Mouse (Mus musculus) intestine, embryonic 14.5 days (tissue): Measurements from ENCODE around the gene Map2k3. TPM values are rescaled to one million over a fixed set of nuclear protein-coding genes. Genes with fewer than 3 reads are reported as not detected.

Experiments
- ATAC-seq: fragments of 200-750 bp; cut with Nextera tagmentation; replicated peaks from 2 replicates; pipeline ENCODE4 v1.8.0; 2017; ENCODE audit warnings: low read depth, moderate number of reproducible peaks, moderate TSS enrichment, moderate library complexity; ENCODE audit not compliant: low FRiP score, low TSS enrichment
- DNase-seq: peaks from one replicate; pipeline ENCODE4 v3.0.0-alpha.2; 2018; ENCODE audit warnings: low spot score
- H3K27ac ChIP-seq: fragments of 300-500 bp; sonication (generic); 2 replicates; pipeline ENCODE4 v1.5.1; 2014; ENCODE audit warnings: low read depth, mild to moderate bottlenecking, control low read depth
- H3K27me3 ChIP-seq: fragments of 300-500 bp; sonication (generic); replicated peaks from 2 replicates; pipeline ENCODE4 v1.6.1; 2014; ENCODE audit warnings: low read length, control low read depth; ENCODE audit not compliant: control insufficient read depth, insufficient read depth
- H3K36me3 ChIP-seq: fragments of 300-500 bp; sonication (generic); 2 replicates; pipeline ENCODE4 v1.6.1; 2014; ENCODE audit warnings: low read length, control low read depth; ENCODE audit not compliant: control insufficient read depth, insufficient read depth
- H3K4me1 ChIP-seq: fragments of 300-500 bp; sonication (generic); replicated peaks from 2 replicates; pipeline ENCODE4 v1.6.1; 2014; ENCODE audit warnings: low read length, control low read depth, mixed read lengths; ENCODE audit not compliant: control insufficient read depth, insufficient read depth
- H3K4me2 ChIP-seq: fragments of 300-500 bp; sonication (generic); 2 replicates; pipeline ENCODE4 v1.6.1; 2014; ENCODE audit warnings: low read length
- H3K4me3 ChIP-seq: fragments of 300-500 bp; sonication (generic); 2 replicates; pipeline ENCODE4 v1.5.1; 2014; ENCODE audit warnings: low read depth, low read length, control low read depth, mixed read lengths
- H3K9ac ChIP-seq: fragments of 300-500 bp; sonication (generic); 2 replicates; pipeline ENCODE4 v1.6.1; 2014; ENCODE audit warnings: mild to moderate bottlenecking, low read length
- H3K9me3 ChIP-seq: fragments of 300-500 bp; sonication (generic); 2 replicates; pipeline ENCODE4 v1.6.1; 2016; ENCODE audit warnings: low read length, control low read depth; ENCODE audit not compliant: control insufficient read depth
- WGBS: fragments of 180-500 bp; shearing (Covaris S2); extraction: QIAGEN DNeasy Blood & Tissue Kit; methylation state at CpG from one replicate; pipeline ENCODE4 v1.1.7; 2014; 5-methylcytosine and 5-hydroxymethylcytosine counted together
- polyA plus RNA-seq: library from polyadenylated mRNA; unstranded; fragments of >200 nt; fragmentation: Nextera tagmentation; extraction: Ambion mirVana; gene quantifications from 2 replicates; pipeline ENCODE4 v1.2.1, GENCODE M21; 2014

The Map2k3 gene
- polyA plus RNA-seq, 1 experiment from 2014 or later: 94.5 TPM

DNA sequence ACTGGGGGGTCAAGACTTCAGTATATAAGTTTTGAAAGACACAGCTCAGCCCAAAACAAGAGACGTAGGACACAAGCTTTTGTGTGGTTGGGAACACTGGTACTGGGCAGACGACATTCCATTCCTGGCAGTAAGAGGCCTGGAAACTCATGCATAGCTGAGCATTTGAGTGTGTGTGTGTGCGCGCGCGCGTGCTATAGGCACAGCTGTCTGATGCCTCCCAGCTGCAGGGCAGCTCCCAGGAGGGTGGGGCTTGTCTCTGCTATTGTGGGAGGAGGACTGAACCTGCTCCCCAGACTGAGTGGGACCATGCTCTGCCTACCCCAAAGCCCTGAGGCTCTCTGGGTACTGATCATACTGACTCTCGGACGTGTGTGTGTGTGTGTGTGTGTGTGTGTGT is 9.5 kb downstream of the Map2k3 start:
- peaks cover 13% of the 10 kb centered on the region; the same call in 1 of the 2 replicates for H3K4me1 ChIP-seq
- H3K9me3 ChIP-seq: no peaks in the 10 kb centered on the region
- no peaks in the 10 kb centered on the region for H3K27me3 ChIP-seq
- no peak overlapping the region for H3K4me2 ChIP-seq
- H3K4me3 ChIP-seq: no peak overlapping the region
- 31% methylated on average over 9 of the region's 9 CpGs for WGBS
- ATAC-seq (peak; percentile 68), DNase-seq (peak; percentile 63)
- H3K27ac ChIP-seq: no peak overlapping the region
- H3K36me3 ChIP-seq: peaks cover 42% of the 10 kb centered on the region
- H3K9ac ChIP-seq: no peak overlapping the region

DNA sequence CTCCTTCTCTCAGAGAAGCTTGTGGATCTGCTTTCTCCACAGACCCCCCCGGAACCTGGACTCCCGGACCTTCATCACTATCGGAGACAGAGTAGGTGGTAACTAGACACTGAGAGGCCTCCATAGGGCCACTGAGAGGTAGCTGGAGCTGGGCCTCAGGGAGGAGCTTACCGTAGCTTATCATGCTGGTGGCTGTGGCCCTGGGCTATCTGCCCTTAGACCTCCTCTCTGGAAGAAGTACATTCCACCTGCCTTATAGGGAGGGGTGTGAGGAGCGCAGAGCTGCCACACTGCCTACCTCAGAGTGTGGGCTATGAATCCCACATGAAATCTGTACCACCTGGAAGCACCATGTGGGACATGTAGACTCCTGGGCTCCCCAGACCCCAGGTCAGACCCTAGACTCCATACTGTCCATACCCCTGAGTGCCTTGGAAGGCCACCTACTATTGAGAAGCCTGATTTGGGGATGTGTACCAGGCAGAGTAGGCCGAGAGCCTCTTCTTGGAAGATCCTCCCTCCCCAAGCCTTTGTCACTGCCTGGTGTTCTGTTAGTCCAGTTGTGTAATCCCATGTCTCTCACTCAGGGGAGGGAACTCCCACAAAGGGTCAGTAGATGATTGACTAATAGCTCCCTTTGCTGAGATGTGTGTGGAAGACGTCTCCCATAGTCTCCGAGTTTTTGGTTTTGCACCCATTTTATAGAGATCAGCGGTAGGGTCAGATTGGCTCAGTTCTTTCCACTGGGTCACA is 10.6 kb downstream of the Map2k3 start:
- H3K9ac ChIP-seq: no peak overlapping the region
- no peaks in the 10 kb centered on the region for H3K9me3 ChIP-seq

DNA sequence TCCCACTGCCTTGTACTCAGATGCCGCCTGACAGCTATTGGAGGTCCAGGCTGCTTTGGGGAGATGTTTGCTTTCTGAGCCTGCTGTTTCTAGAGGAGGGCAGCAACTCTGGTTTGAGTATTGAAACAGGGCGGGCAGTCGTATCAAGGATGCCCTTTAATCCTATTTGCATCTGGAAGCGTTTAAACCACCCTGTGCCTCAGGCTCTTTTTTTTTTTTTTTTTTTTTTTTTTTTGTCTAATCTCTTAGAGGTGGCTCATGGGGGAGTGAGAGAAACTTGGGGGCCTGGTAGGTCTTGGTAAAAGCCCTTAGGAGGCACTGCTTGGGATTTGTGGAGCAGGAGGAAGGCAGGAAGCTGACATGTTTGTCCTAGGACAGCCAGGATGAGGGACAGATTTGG is 13.2 kb downstream of the Map2k3 start:
- no peaks in the 10 kb centered on the region for H3K27me3 ChIP-seq
- WGBS: 74% methylated on average over 4 of the region's 4 CpGs
- peaks cover 13% of the 10 kb centered on the region; the same call in 1 of the 2 replicates for H3K4me1 ChIP-seq
- no peak overlapping the region for H3K9ac ChIP-seq
- no peak overlapping the region for H3K27ac ChIP-seq
- DNase-seq (no peak), ATAC-seq (no peak)
- peaks cover 77% of the 10 kb centered on the region for H3K36me3 ChIP-seq
- no peaks in the 10 kb centered on the region for H3K9me3 ChIP-seq
- no peak overlapping the region for H3K4me3 ChIP-seq
- no peak overlapping the region for H3K4me2 ChIP-seq

More for the DNA sequence above, 10.6 kb downstream of the Map2k3 start:
- ATAC-seq (no peak), DNase-seq (no peak)
- Histone ChIP-seq H3K4me3 (no peak overlapping the region), H3K27ac (no peak overlapping the region), H3K4me1 (peaks cover 13% of the 10 kb centered on the region; the same call in 1 of the 2 replicates), H3K27me3 (no peaks in the 10 kb centered on the region), H3K36me3 (peaks cover 53% of the 10 kb centered on the region), H3K4me2 (no peak overlapping the region)
- WGBS: 90% methylated on average over 9 of the region's 9 CpGs

- Histone ChIP-seq H3K9ac (no peak overlapping the region), H3K4me2 (no peak overlapping the region), H3K4me3 (no peak overlapping the region), H3K4me1 (0 out of 2 replicates have a peak, but pooled peaks cover 3% of the 10 kb centered on the region), H3K27ac (no peak overlapping the region), H3K27me3 (no peaks in the 10 kb centered on the region), H3K9me3 (no peaks in the 10 kb centered on the region), H3K36me3 (peaks cover 55% of the 10 kb centered on the region)
- DNase-seq (no peak), ATAC-seq (no peak)
- 94% methylated on average over 5 of the region's 5 CpGs for WGBS
These were observed 20.1 kb downstream of the Map2k3 start for GRCm38 (mm10) chr11:60951896-60952295.

DNA sequence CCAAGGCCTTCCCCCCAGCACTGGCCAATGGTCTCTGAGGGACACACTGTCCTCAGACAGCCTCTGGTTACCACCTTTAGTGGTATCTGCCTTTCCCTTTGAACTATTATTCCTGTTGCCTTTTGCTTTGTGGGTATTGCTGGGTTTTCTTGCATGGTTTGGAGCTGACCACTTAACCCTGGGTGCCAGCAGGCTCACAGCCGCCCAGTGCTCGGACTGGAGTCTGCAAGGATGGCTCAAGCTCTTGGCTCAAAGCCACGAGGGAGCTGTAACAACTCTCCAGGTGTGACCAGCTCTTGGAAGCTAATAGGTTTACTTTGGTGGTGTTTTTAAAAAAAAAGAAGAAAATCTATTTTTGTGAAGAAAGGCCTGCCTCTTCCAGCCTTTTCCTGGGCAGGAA is 20.5 kb downstream of the Map2k3 start:
- no peaks in the 10 kb centered on the region for H3K27me3 ChIP-seq
- DNase-seq (no peak), ATAC-seq (no peak)
- H3K36me3 ChIP-seq: peaks cover 51% of the 10 kb centered on the region
- H3K4me1 ChIP-seq: 0 out of 2 replicates have a peak, but pooled peaks cover 3% of the 10 kb centered on the region
- no peak overlapping the region for H3K4me3 ChIP-seq
- 84% methylated on average over 3 of the region's 3 CpGs for WGBS
- H3K9ac ChIP-seq: no peak overlapping the region
- no peaks in the 10 kb centered on the region for H3K9me3 ChIP-seq
- no peak overlapping the region for H3K27ac ChIP-seq
- H3K4me2 ChIP-seq: no peak overlapping the region

DNA sequence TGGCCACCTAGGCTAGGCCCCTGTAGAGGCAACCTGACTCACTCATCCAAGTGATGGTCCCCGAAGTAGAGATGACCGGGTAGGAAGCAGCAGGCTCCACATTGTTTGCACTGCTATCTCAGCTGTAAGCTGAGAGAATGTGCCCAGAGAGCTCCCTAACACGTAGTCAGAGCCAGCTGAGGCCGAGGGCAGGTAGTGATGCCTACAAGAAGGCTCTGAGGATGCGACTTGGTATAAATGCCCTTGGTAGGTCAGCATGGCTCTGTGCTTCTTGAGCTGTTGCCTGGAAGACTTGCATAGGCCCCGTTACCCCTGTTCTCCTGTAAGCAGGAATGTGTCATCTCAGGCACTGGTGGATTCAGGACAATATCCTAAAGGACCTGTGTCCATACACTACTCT is 21.2 kb downstream of the Map2k3 start:
- Histone ChIP-seq H3K9ac (no peak overlapping the region), H3K4me3 (no peak overlapping the region), H3K27ac (no peak overlapping the region), H3K4me2 (no peak overlapping the region), H3K27me3 (no peaks in the 10 kb centered on the region), H3K4me1 (0 out of 2 replicates have a peak, but pooled peaks cover 3% of the 10 kb centered on the region), H3K36me3 (peaks cover 44% of the 10 kb centered on the region), H3K9me3 (no peaks in the 10 kb centered on the region)
- 92% methylated on average over 6 of the region's 6 CpGs for WGBS
- ATAC-seq: no peak
- no peak for DNase-seq

DNA sequence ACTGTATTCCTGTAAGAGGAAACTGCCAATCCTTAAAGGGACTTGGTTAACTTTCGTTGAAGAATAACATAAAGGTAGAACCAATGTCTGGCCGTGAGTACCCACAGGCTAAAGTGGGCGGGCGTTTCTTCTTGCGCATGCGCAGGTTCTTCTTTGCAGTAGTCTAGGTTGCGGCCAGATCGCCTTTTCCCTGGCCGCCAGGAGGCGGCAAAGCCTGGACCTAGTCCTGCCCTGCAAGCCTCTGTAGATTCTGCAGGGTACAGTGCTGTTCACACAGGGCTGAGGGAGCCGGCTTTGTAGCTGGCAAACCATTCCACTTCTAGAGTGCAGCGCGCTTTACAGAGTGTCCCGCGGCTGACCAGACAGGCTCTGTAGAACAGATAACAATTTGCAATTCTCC is 22.0 kb downstream of the Map2k3 start:
- Histone ChIP-seq H3K9ac (no peak overlapping the region), H3K27ac (no peak overlapping the region), H3K9me3 (no peaks in the 10 kb centered on the region), H3K4me3 (no peak overlapping the region), H3K36me3 (peaks cover 36% of the 10 kb centered on the region), H3K27me3 (no peaks in the 10 kb centered on the region), H3K4me2 (no peak overlapping the region; the same call in 1 of the 2 replicates), H3K4me1 (0 out of 2 replicates have a peak, but pooled peaks cover 3% of the 10 kb centered on the region)
- peak; percentile 96 for ATAC-seq
- DNase-seq: peak; percentile 92
- 3% methylated on average over 15 of the region's 15 CpGs for WGBS

- DNase-seq (no peak), ATAC-seq (no peak)
- Histone ChIP-seq H3K27ac (0 out of 2 replicates have a peak overlapping the region, but pooled peaks have one; percentile 38), H3K27me3 (no peaks in the 10 kb centered on the region), H3K4me3 (no peak overlapping the region), H3K9me3 (no peaks in the 10 kb centered on the region), H3K4me2 (no peak overlapping the region; the same call in 1 of the 2 replicates), H3K36me3 (peaks cover 30% of the 10 kb centered on the region), H3K4me1 (0 out of 2 replicates have a peak, but pooled peaks cover 3% of the 10 kb centered on the region), H3K9ac (0 out of 2 replicates have a peak overlapping the region, but pooled peaks have one; percentile 7)
- 73% methylated on average over 10 of the region's 10 CpGs for WGBS
These were observed 22.6 kb downstream of the Map2k3 start for GRCm38 (mm10) chr11:60954255-60955104.
